Mouse (Mus musculus): ENCODE measurements around the gene Tpcn2. TPM values are rescaled to one million over a fixed set of nuclear protein-coding genes. Genes with fewer than 3 reads are reported as not detected.
A peak's percentile ranks its signal among the peaks of the same experiment; 100 is the strongest.

Tpcn2 gene
- polyA plus RNA-seq, 1 experiment from 2014 or later = 8.8 TPM

- Histone ChIP-seq H3K36me3 (no peaks in the 10 kb centered on the region), H3K9ac (no peak overlapping the region), H3K27me3 (replicated peaks) (no peaks in the 10 kb centered on the region), H3K4me1 (replicated peaks) (no peaks in the 10 kb centered on the region), H3K27ac (no peak overlapping the region), H3K9me3 (no peaks in the 10 kb centered on the region), H3K4me2 (replicated peaks) (no peak overlapping the region), H3K4me3 (replicated peaks) (no peak overlapping the region)
- peak; percentile 43; the same call in 1 of the 2 replicates for ATAC-seq
- 52% methylated on average over 2 of the region's 2 CpGs for WGBS
Observed at GRCm38 (mm10) chr7:145292726-145293125, 8.9 kb upstream of the Tpcn2 start.

GRCm38 (mm10) chr7:145291847-145292246, 8.0 kb upstream of the Tpcn2 start:
- H3K27ac ChIP-seq = no peak overlapping the region
- 92% methylated on average over 2 of the region's 2 CpGs for WGBS
- H3K27me3 ChIP-seq (replicated peaks) = no peaks in the 10 kb centered on the region
- no peak overlapping the region for H3K4me3 ChIP-seq (replicated peaks)
- no peaks in the 10 kb centered on the region for H3K36me3 ChIP-seq
- no peak overlapping the region for H3K4me2 ChIP-seq (replicated peaks)
- no peak for ATAC-seq
- no peaks in the 10 kb centered on the region for H3K9me3 ChIP-seq
- H3K4me1 ChIP-seq (replicated peaks) = no peaks in the 10 kb centered on the region
- H3K9ac ChIP-seq = no peak overlapping the region

- Histone ChIP-seq H3K4me1 (replicated peaks) (0 out of 2 replicates have a peak, but pooled peaks cover 2% of the 10 kb centered on the region), H3K4me3 (replicated peaks) (no peak overlapping the region), H3K27ac (no peak overlapping the region), H3K9ac (no peak overlapping the region), H3K4me2 (replicated peaks) (no peak overlapping the region), H3K36me3 (no peaks in the 10 kb centered on the region), H3K27me3 (replicated peaks) (no peaks in the 10 kb centered on the region), H3K9me3 (no peaks in the 10 kb centered on the region)
- ATAC-seq = 0 out of 2 replicates have a peak, but pooled peaks have one; percentile 15
- 31% methylated on average over 5 of the region's 5 CpGs for WGBS
Observed at GRCm38 (mm10) chr7:145289302-145289701, 5.5 kb upstream of the Tpcn2 start.

GRCm38 (mm10) chr7:145287410-145287809, 3.6 kb upstream of the Tpcn2 start:
- peaks cover 15% of the 10 kb centered on the region for H3K4me1 ChIP-seq (replicated peaks)
- WGBS = 61% methylated on average over 6 of the region's 6 CpGs

GRCm38 (mm10) chr7:145285476-145285875, 1.7 kb upstream of the Tpcn2 start:
- no peak for ATAC-seq

More at GRCm38 (mm10) chr7:145287410-145287809, 3.6 kb upstream of the Tpcn2 start:
- Histone ChIP-seq H3K9ac (no peak overlapping the region), H3K27me3 (replicated peaks) (no peaks in the 10 kb centered on the region), H3K36me3 (no peaks in the 10 kb centered on the region), H3K27ac (no peak overlapping the region), H3K4me3 (replicated peaks) (no peak overlapping the region), H3K9me3 (no peaks in the 10 kb centered on the region), H3K4me2 (replicated peaks) (no peak overlapping the region)
- ATAC-seq = no peak

GRCm38 (mm10) chr7:145284293-145284692, 482 bp upstream of the Tpcn2 start:
- Histone ChIP-seq H3K27me3 (replicated peaks) (no peaks in the 10 kb centered on the region), H3K4me1 (replicated peaks) (peaks cover 28% of the 10 kb centered on the region), H3K4me3 (replicated peaks) (peak overlapping the region; percentile 48; the same call in 1 of the 2 replicates), H3K4me2 (replicated peaks) (peak overlapping the region; percentile 78), H3K9me3 (no peaks in the 10 kb centered on the region), H3K36me3 (no peaks in the 10 kb centered on the region), H3K27ac (peak overlapping the region; percentile 23), H3K9ac (no peak overlapping the region)
- ATAC-seq = no peak
- 50% methylated on average over 3 of the region's 3 CpGs for WGBS

More at GRCm38 (mm10) chr7:145285476-145285875, 1.7 kb upstream of the Tpcn2 start:
- H3K9me3 ChIP-seq = no peaks in the 10 kb centered on the region
- 78% methylated on average over 4 of the region's 4 CpGs for WGBS
- H3K4me2 ChIP-seq (replicated peaks) = no peak overlapping the region
- peaks cover 28% of the 10 kb centered on the region for H3K4me1 ChIP-seq (replicated peaks)
- H3K27me3 ChIP-seq (replicated peaks) = no peaks in the 10 kb centered on the region
- no peak overlapping the region for H3K27ac ChIP-seq
- H3K36me3 ChIP-seq = no peaks in the 10 kb centered on the region
- no peak overlapping the region for H3K9ac ChIP-seq
- no peak overlapping the region for H3K4me3 ChIP-seq (replicated peaks)

GRCm38 (mm10) chr7:145283041-145283440, 770 bp downstream of the Tpcn2 start:
- no peak overlapping the region for H3K27ac ChIP-seq
- H3K27me3 ChIP-seq (replicated peaks) = no peaks in the 10 kb centered on the region
- peak overlapping the region; percentile 48 for H3K4me3 ChIP-seq (replicated peaks)
- no peaks in the 10 kb centered on the region for H3K9me3 ChIP-seq
- WGBS = 46% methylated on average over 4 of the region's 4 CpGs
- H3K4me1 ChIP-seq (replicated peaks) = peaks cover 28% of the 10 kb centered on the region
- peak; percentile 1; the same call in 1 of the 2 replicates for ATAC-seq
- H3K36me3 ChIP-seq = peaks cover 8% of the 10 kb centered on the region
- H3K4me2 ChIP-seq (replicated peaks) = peak overlapping the region; percentile 78
- peak overlapping the region; percentile 51 for H3K9ac ChIP-seq

- Histone ChIP-seq H3K4me3 (replicated peaks) (no peak overlapping the region), H3K9ac (no peak overlapping the region), H3K4me2 (replicated peaks) (0 out of 2 replicates have a peak overlapping the region, but pooled peaks have one; percentile 0), H3K36me3 (peaks cover 13% of the 10 kb centered on the region), H3K27ac (no peak overlapping the region), H3K27me3 (replicated peaks) (no peaks in the 10 kb centered on the region), H3K4me1 (replicated peaks) (peaks cover 28% of the 10 kb centered on the region), H3K9me3 (no peaks in the 10 kb centered on the region)
- 78% methylated on average over 4 of the region's 4 CpGs for WGBS
- no peak for ATAC-seq
Observed at GRCm38 (mm10) chr7:145281396-145281795, 2.4 kb downstream of the Tpcn2 start.

GRCm38 (mm10) chr7:145275488-145275887, 8.3 kb downstream of the Tpcn2 start:
- Histone ChIP-seq H3K36me3 (peaks cover 33% of the 10 kb centered on the region), H3K4me1 (replicated peaks) (no peaks in the 10 kb centered on the region), H3K4me2 (replicated peaks) (no peak overlapping the region), H3K27ac (no peak overlapping the region), H3K9ac (no peak overlapping the region), H3K27me3 (replicated peaks) (no peaks in the 10 kb centered on the region), H3K9me3 (no peaks in the 10 kb centered on the region), H3K4me3 (replicated peaks) (no peak overlapping the region)
- no peak for ATAC-seq
- WGBS = 88% methylated on average over 3 of the region's 3 CpGs

GRCm38 (mm10) chr7:145270955-145271354, 12.9 kb downstream of the Tpcn2 start:
- Histone ChIP-seq H3K4me3 (replicated peaks) (no peak overlapping the region), H3K27me3 (replicated peaks) (no peaks in the 10 kb centered on the region), H3K36me3 (peaks cover 30% of the 10 kb centered on the region), H3K9ac (no peak overlapping the region), H3K27ac (no peak overlapping the region), H3K9me3 (no peaks in the 10 kb centered on the region), H3K4me2 (replicated peaks) (no peak overlapping the region), H3K4me1 (replicated peaks) (peaks cover 4% of the 10 kb centered on the region; the same call in 1 of the 2 replicates)
- ATAC-seq = no peak
- WGBS = 96% methylated on average over 5 of the region's 5 CpGs

GRCm38 (mm10) chr7:145268890-145269289, 14.9 kb downstream of the Tpcn2 start:
- no peak overlapping the region for H3K9ac ChIP-seq
- H3K4me2 ChIP-seq (replicated peaks) = 0 out of 2 replicates have a peak overlapping the region, but pooled peaks have one; percentile 15
- no peaks in the 10 kb centered on the region for H3K27me3 ChIP-seq (replicated peaks)
- 57% methylated on average over 7 of the region's 7 CpGs for WGBS
- peaks cover 4% of the 10 kb centered on the region; the same call in 1 of the 2 replicates for H3K4me1 ChIP-seq (replicated peaks)
- H3K27ac ChIP-seq = no peak overlapping the region
- no peak overlapping the region for H3K4me3 ChIP-seq (replicated peaks)
- no peaks in the 10 kb centered on the region for H3K9me3 ChIP-seq
- ATAC-seq = peak; percentile 91
- peaks cover 25% of the 10 kb centered on the region for H3K36me3 ChIP-seq

GRCm38 (mm10) chr7:145266011-145266410, 17.8 kb downstream of the Tpcn2 start:
- H3K9me3 ChIP-seq = no peaks in the 10 kb centered on the region
- 91% methylated on average over 2 of the region's 2 CpGs for WGBS
- H3K4me1 ChIP-seq (replicated peaks) = peaks cover 4% of the 10 kb centered on the region; the same call in 1 of the 2 replicates
- H3K27ac ChIP-seq = no peak overlapping the region
- no peak overlapping the region for H3K9ac ChIP-seq
- no peaks in the 10 kb centered on the region for H3K27me3 ChIP-seq (replicated peaks)
- no peak overlapping the region for H3K4me2 ChIP-seq (replicated peaks)
- ATAC-seq = no peak
- no peak overlapping the region for H3K4me3 ChIP-seq (replicated peaks)
- peaks cover 10% of the 10 kb centered on the region; the same call in 1 of the 2 replicates for H3K36me3 ChIP-seq

- H3K36me3 ChIP-seq = peaks cover 10% of the 10 kb centered on the region; the same call in 1 of the 2 replicates
- peaks cover 3% of the 10 kb centered on the region; the same call in 1 of the 2 replicates for H3K4me1 ChIP-seq (replicated peaks)
- no peak for ATAC-seq
- H3K27ac ChIP-seq = no peak overlapping the region
- no peak overlapping the region for H3K4me2 ChIP-seq (replicated peaks)
- 71% methylated on average over 9 of the region's 9 CpGs for WGBS
- H3K4me3 ChIP-seq (replicated peaks) = no peak overlapping the region
- no peaks in the 10 kb centered on the region for H3K9me3 ChIP-seq
- no peak overlapping the region for H3K9ac ChIP-seq
- no peaks in the 10 kb centered on the region for H3K27me3 ChIP-seq (replicated peaks)
Observed at GRCm38 (mm10) chr7:145264202-145264601, 19.6 kb downstream of the Tpcn2 start.

Measured in intestine, embryonic 15.5 days (tissue).